Mouse (Mus musculus) bone marrow macrophage, adult 2 months (primary cell): ENCODE data around the gene Grin2a.

ENCODE experiments used
- CTCF ChIP-seq: IDR thresholded peaks from 2 replicates; pipeline ENCODE4 v1.5.1; 2012; ENCODE audit warnings: low read depth, mild to moderate bottlenecking, low read length, moderate library complexity
- POLR2A ChIP-seq: IDR thresholded peaks from 2 replicates; pipeline ENCODE4 v1.6.1; 2012; ENCODE audit warnings: mild to moderate bottlenecking, low read depth, low read length, borderline replicate concordance

- no peak for TF ChIP-seq POLR2A
- TF ChIP-seq CTCF, result no peak
Measured at GRCm38 (mm10) chr16:9583981-9584380, 411.4 kb downstream of the Grin2a start.
